Mouse (Mus musculus): Measurements from ENCODE around the gene Spsb1.

GRCm38 (mm10) chr4:149897661-149898260 is 57.1 kb downstream of the Spsb1 start:
- TF ChIP-seq CTCF (IDR thresholded peaks at IDR 0.05; ENCODE audit: control insufficient read depth, insufficient read depth, low read length) (no peak), POLR2A (IDR thresholded peaks at IDR 0.05; ENCODE audit: borderline replicate concordance, control insufficient read depth, low read depth, low read length) (no peak)

Data from bone marrow, adult 2 months (tissue).